8 mouse cellular contexts compared by ENCODE assay signal in genomic region chr15:6883816-6884215, GRCm38 (mm10). TPM values are rescaled to one million over a fixed set of nuclear protein-coding genes. Genes with fewer than 3 reads are reported as not detected.
DNase-seq lines count a peak whose midpoint lies in the region; ATAC-seq and TF ChIP-seq lines count a peak whose summit lies in the region.

No protein-coding gene starts in this region.

- no peak overlapping the region for H3K27ac ChIP-seq in heart, embryonic 11.5 days (ENCODE audit: low read depth, low read length)
- no peak overlapping the region for H3K27ac ChIP-seq in lung, postnatal 0 days (ENCODE audit: low read length)

- no peak overlapping the region for H3K9ac ChIP-seq in heart, embryonic 11.5 days (ENCODE audit: low read depth, low read length)
- H3K9ac ChIP-seq in lung, postnatal 0 days (replicated peaks; ENCODE audit: low read depth): no peak overlapping the region

- DNase-seq in heart, adult 11 months: peak; percentile 90
- DNase-seq in urinary bladder, postnatal 36 days (ENCODE audit: low spot score in 2 of 2): peak; percentile 56 to 65
- DNase-seq in urinary bladder, adult 2 months (ENCODE audit: low spot score): no peak
- DNase-seq in cerebellum, postnatal 4 days (ENCODE audit: low spot score in 2 of 2): peak; percentile 44 to 59
- DNase-seq in kidney, postnatal 25 days: peak; percentile 52 to 86
- DNase-seq in lung, postnatal 0 days (ENCODE audit: low spot score): peak; percentile 77
- peak; percentile 84 for DNase-seq in testis, postnatal 10 days (ENCODE audit: low spot score)

- no peak for ATAC-seq in heart, embryonic 11.5 days (replicated peaks; ENCODE audit: insufficient number of reproducible peaks, low FRiP score, low TSS enrichment)
- ATAC-seq in lung, postnatal 0 days: peak; percentile 37; the same call in 1 of the 2 replicates

- peak; percentile 73 for TF ChIP-seq CTCF in lung, postnatal 0 days (IDR thresholded peaks at IDR 0.05)

- H3K9me3 ChIP-seq in heart, embryonic 11.5 days (replicated peaks; ENCODE audit: control insufficient read depth, low read length): no peaks in the 10 kb centered on the region
- no peaks in the 10 kb centered on the region for H3K9me3 ChIP-seq in lung, postnatal 0 days (ENCODE audit: low read length)

- no peak for TF ChIP-seq EP300 in lung, postnatal 0 days (IDR thresholded peaks at IDR 0.05)

- no peaks in the 10 kb centered on the region for H3K4me1 ChIP-seq in heart, embryonic 11.5 days (ENCODE audit: control insufficient read depth, insufficient read depth, low read length)
- no peaks in the 10 kb centered on the region for H3K4me1 ChIP-seq in lung, postnatal 0 days (ENCODE audit: insufficient read depth, low read depth, low read length)

- no peaks in the 10 kb centered on the region for H3K27me3 ChIP-seq in heart, embryonic 11.5 days (ENCODE audit: control insufficient read depth, insufficient read depth, low read length)
- no peaks in the 10 kb centered on the region for H3K27me3 ChIP-seq in lung, postnatal 0 days (replicated peaks; ENCODE audit: insufficient read depth, low read length)

- H3K36me3 ChIP-seq in heart, embryonic 11.5 days (ENCODE audit: control insufficient read depth, insufficient read depth, low read length): no peaks in the 10 kb centered on the region
- H3K36me3 ChIP-seq in lung, postnatal 0 days (ENCODE audit: insufficient read depth, low read length): no peaks in the 10 kb centered on the region

- H3K4me2 ChIP-seq in heart, embryonic 11.5 days: no peak overlapping the region
- no peak overlapping the region for H3K4me2 ChIP-seq in lung, postnatal 0 days (replicated peaks; ENCODE audit: low read depth, low read length)

- 53% methylated on average over 5 of the region's 5 CpGs for WGBS in heart, embryonic 11.5 days (ENCODE audit: insufficient replicate concordance)
- WGBS in lung, postnatal 0 days: 57% methylated on average over 5 of the region's 5 CpGs

- H3K4me3 ChIP-seq in heart, embryonic 11.5 days (ENCODE audit: low read depth, low read length): no peak overlapping the region
- H3K4me3 ChIP-seq in lung, postnatal 0 days (ENCODE audit: low read depth, low read length): no peak overlapping the region

RNA-seq across cellular contexts. Expression of gene Osmr, which starts 9.0 kb away (rescaled TPM):
- polyA plus RNA-seq in heart, embryonic 11.5 days (2014; fragmentation: Nextera tagmentation; extraction: Ambion mirVana): 0.57 and 1.2 TPM in 2 replicates
- polyA plus RNA-seq in urinary bladder, adult 2 months (2012; rRNA removed): 29.6 and 29.8 TPM in 2 replicates
- 8.2 and 13.4 TPM in 2 replicates for polyA plus RNA-seq in lung, postnatal 0 days (2015; fragmentation: Nextera tagmentation; extraction: Ambion mirVana)
